Mouse (Mus musculus): ENCODE measurements at regions not wholly inside any gene's neighbourhood (a gene's known extent, or its start where the extent isn't known, plus 50 kb on each side); places are given as distances from the start of the nearest gene placed in this dataset.

DNA sequence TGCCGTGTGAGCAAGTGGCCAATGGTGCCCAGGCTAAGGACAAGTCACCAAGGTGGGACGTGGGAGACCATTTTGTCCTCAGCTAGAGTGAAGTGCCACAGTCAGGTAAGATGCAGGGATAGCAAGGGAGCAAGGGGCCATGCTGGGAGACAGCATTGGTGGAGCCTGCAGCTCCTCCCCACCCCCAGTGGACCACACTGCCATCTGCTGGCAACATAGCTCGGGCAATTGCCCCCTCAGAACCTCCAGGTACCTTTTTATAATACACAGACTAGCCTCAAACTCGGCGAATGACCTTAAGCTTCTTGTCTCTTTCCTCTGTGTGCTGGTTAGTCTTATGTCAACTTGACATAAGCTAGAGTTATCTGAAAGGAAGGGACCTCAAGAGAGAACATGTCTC lies 293.4 kb downstream of the Fut8 start:
- H3ac ChIP-seq (ENCODE audit: control insufficient read depth, insufficient read length, low read depth): no peak overlapping the region
- peaks cover 10% of the 10 kb centered on the region for H3K27me3 ChIP-seq (ENCODE audit: control insufficient read depth, insufficient read depth, insufficient read length)
- no peak for TF ChIP-seq MAX (IDR thresholded peaks at IDR 0.05)
- TF ChIP-seq CTCF (IDR thresholded peaks at IDR 0.05; ENCODE audit: control insufficient read depth, insufficient read depth, insufficient read length): peak; percentile 35
- TF ChIP-seq USF1 (IDR thresholded peaks at IDR 0.05; ENCODE audit: low read depth): no peak
- no peak overlapping the region for H3K4me3 ChIP-seq (ENCODE audit: insufficient read depth, poor library complexity, severe bottlenecking)
- no peaks in the 10 kb centered on the region for H3K36me3 ChIP-seq (ENCODE audit: control insufficient read depth, insufficient read depth)
- H3K79me3 ChIP-seq (ENCODE audit: low read depth): no peaks in the 10 kb centered on the region
- no peaks in the 10 kb centered on the region for H3K79me2 ChIP-seq (ENCODE audit: control insufficient read depth, insufficient read depth)

DNA sequence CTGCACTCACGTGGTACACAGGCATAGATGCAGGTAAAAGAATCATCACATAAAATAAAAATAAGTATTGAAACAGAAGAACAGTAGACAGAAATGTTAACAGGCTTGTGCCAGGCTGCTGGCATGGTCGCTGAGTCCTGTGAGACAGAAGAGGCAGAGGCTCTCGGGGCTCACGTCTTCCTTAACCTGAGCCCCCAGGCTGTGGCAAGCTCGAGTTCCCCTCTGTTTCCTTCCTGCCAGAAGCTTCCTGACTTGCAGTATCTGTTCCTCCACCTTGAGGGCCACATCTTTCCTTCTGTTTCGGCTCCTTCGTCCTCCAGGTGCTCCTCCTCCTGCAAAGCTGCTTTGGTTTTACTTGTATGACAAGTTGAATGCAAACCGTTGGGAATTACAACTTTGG lies 294.6 kb downstream of the Fut8 start:
- no peaks in the 10 kb centered on the region for H3K79me3 ChIP-seq (ENCODE audit: low read depth)
- H3K4me3 ChIP-seq (ENCODE audit: insufficient read depth, poor library complexity, severe bottlenecking): no peak overlapping the region
- H3K27me3 ChIP-seq (ENCODE audit: control insufficient read depth, insufficient read depth, insufficient read length): peaks cover 10% of the 10 kb centered on the region
- H3K79me2 ChIP-seq (ENCODE audit: control insufficient read depth, insufficient read depth): no peaks in the 10 kb centered on the region
- H3K36me3 ChIP-seq (ENCODE audit: control insufficient read depth, insufficient read depth): no peaks in the 10 kb centered on the region
- no peak overlapping the region for H3ac ChIP-seq (ENCODE audit: control insufficient read depth, insufficient read length, low read depth)
- no peak for TF ChIP-seq USF1 (IDR thresholded peaks at IDR 0.05; ENCODE audit: low read depth)
- no peak for TF ChIP-seq MAX (IDR thresholded peaks at IDR 0.05)
- no peak for TF ChIP-seq FOSL1 (IDR thresholded peaks at IDR 0.05; ENCODE audit: insufficient read depth, low read length, poor library complexity, severe bottlenecking)
- no peak for TF ChIP-seq CTCF (IDR thresholded peaks at IDR 0.05; ENCODE audit: control insufficient read depth, insufficient read depth, insufficient read length)
- no peak for TF ChIP-seq CEBPB (IDR thresholded peaks at IDR 0.05; ENCODE audit: low read depth)
- no peak for TF ChIP-seq MYOG (IDR thresholded peaks at IDR 0.05; ENCODE audit: control insufficient read depth, extremely low read depth, insufficient read length)
- no peak for TF ChIP-seq MYOD1 (IDR thresholded peaks at IDR 0.05; ENCODE audit: control insufficient read depth, insufficient read length, low read depth)

DNA sequence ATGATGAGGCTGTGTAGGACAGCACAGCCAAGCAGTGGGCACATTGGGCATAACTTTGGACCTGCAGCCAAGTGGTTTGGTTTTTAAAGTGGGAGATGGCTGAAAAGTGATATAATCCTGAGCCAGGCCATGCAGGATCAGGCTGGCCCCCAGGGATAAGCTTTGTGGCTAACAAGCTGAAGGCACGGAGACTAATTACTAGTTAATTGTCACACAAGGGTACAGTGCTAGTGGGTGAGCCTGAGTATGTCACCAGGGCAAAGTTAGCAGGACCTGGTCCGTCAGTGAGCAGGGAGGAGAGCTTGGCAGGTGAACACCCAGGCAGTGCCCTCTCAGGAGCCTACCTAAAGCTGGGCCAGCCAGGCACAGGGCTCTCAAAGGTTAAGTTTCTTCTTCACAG lies 295.7 kb downstream of the Fut8 start:
- H3K79me3 ChIP-seq (ENCODE audit: low read depth): no peaks in the 10 kb centered on the region

GRCm38 (mm10) chr12:77534079-77534478 lies 296.2 kb downstream of the Fut8 start:
- no peaks in the 10 kb centered on the region for H3K79me3 ChIP-seq (ENCODE audit: low read depth)
- no peak overlapping the region for H3ac ChIP-seq (ENCODE audit: control insufficient read depth, insufficient read length, low read depth)
- H3K27me3 ChIP-seq (ENCODE audit: control insufficient read depth, insufficient read depth, insufficient read length): peaks cover 3% of the 10 kb centered on the region
- TF ChIP-seq MYOD1 (IDR thresholded peaks at IDR 0.05; ENCODE audit: control insufficient read depth, insufficient read length, low read depth) (no peak), FOSL1 (IDR thresholded peaks at IDR 0.05; ENCODE audit: insufficient read depth, low read length, poor library complexity, severe bottlenecking) (no peak), MYOG (IDR thresholded peaks at IDR 0.05; ENCODE audit: control insufficient read depth, extremely low read depth, insufficient read length) (no peak), MAX (IDR thresholded peaks at IDR 0.05) (no peak), USF1 (IDR thresholded peaks at IDR 0.05; ENCODE audit: low read depth) (no peak), CTCF (IDR thresholded peaks at IDR 0.05; ENCODE audit: control insufficient read depth, insufficient read depth, insufficient read length) (no peak), CEBPB (IDR thresholded peaks at IDR 0.05; ENCODE audit: low read depth) (no peak)
- no peaks in the 10 kb centered on the region for H3K79me2 ChIP-seq (ENCODE audit: control insufficient read depth, insufficient read depth)
- H3K36me3 ChIP-seq (ENCODE audit: control insufficient read depth, insufficient read depth): no peaks in the 10 kb centered on the region
- no peak overlapping the region for H3K4me3 ChIP-seq (ENCODE audit: insufficient read depth, poor library complexity, severe bottlenecking)

More for the DNA sequence above, 295.7 kb downstream of the Fut8 start:
- Histone ChIP-seq H3K27me3 (ENCODE audit: control insufficient read depth, insufficient read depth, insufficient read length) (peaks cover 6% of the 10 kb centered on the region), H3ac (ENCODE audit: control insufficient read depth, insufficient read length, low read depth) (no peak overlapping the region), H3K79me2 (ENCODE audit: control insufficient read depth, insufficient read depth) (no peaks in the 10 kb centered on the region), H3K36me3 (ENCODE audit: control insufficient read depth, insufficient read depth) (no peaks in the 10 kb centered on the region), H3K4me3 (ENCODE audit: insufficient read depth, poor library complexity, severe bottlenecking) (no peak overlapping the region)
- no peak for TF ChIP-seq CEBPB (IDR thresholded peaks at IDR 0.05; ENCODE audit: low read depth)
- TF ChIP-seq MYOD1 (IDR thresholded peaks at IDR 0.05; ENCODE audit: control insufficient read depth, insufficient read length, low read depth): no peak
- no peak for TF ChIP-seq MAX (IDR thresholded peaks at IDR 0.05)
- TF ChIP-seq FOSL1 (IDR thresholded peaks at IDR 0.05; ENCODE audit: insufficient read depth, low read length, poor library complexity, severe bottlenecking): no peak

DNA sequence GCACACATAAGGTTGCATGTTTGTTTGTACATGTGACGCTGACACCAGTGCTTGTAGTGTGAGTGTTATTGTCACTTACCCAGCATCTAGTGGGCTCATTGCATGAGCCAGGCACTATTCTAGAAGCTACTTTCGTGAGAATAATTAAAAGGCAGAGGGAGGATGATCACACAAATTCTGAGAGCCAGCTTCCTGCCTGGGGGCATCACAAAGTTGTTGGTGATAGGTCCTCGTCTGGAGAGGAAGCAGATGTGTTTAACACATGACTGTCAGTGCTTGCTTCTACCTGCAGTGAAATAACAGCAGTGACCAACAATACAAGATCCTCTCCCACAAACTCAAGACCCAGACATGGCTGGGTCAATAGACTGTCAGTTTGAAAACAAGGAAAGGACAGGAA lies 297.2 kb downstream of the Fut8 start:
- H3K4me3 ChIP-seq (ENCODE audit: insufficient read depth, poor library complexity, severe bottlenecking): no peak overlapping the region
- no peak overlapping the region for H3ac ChIP-seq (ENCODE audit: control insufficient read depth, insufficient read length, low read depth)
- H3K79me3 ChIP-seq (ENCODE audit: low read depth): no peaks in the 10 kb centered on the region
- no peak for TF ChIP-seq USF1 (IDR thresholded peaks at IDR 0.05; ENCODE audit: low read depth)
- TF ChIP-seq MYOG (IDR thresholded peaks at IDR 0.05; ENCODE audit: control insufficient read depth, extremely low read depth, insufficient read length): no peak
- no peak for TF ChIP-seq FOSL1 (IDR thresholded peaks at IDR 0.05; ENCODE audit: insufficient read depth, low read length, poor library complexity, severe bottlenecking)
- no peak for TF ChIP-seq CTCF (IDR thresholded peaks at IDR 0.05; ENCODE audit: control insufficient read depth, insufficient read depth, insufficient read length)
- no peak for TF ChIP-seq MAX (IDR thresholded peaks at IDR 0.05)
- TF ChIP-seq MYOD1 (IDR thresholded peaks at IDR 0.05; ENCODE audit: control insufficient read depth, insufficient read length, low read depth): no peak
- H3K36me3 ChIP-seq (ENCODE audit: control insufficient read depth, insufficient read depth): no peaks in the 10 kb centered on the region
- peaks cover 3% of the 10 kb centered on the region for H3K27me3 ChIP-seq (ENCODE audit: control insufficient read depth, insufficient read depth, insufficient read length)
- no peaks in the 10 kb centered on the region for H3K79me2 ChIP-seq (ENCODE audit: control insufficient read depth, insufficient read depth)

GRCm38 (mm10) chr12:77537139-77537848 lies 299.4 kb downstream of the Fut8 start:
- Histone ChIP-seq H3K27me3 (ENCODE audit: control insufficient read depth, insufficient read depth, insufficient read length) (peaks cover 3% of the 10 kb centered on the region), H3K4me3 (ENCODE audit: insufficient read depth, poor library complexity, severe bottlenecking) (no peak overlapping the region), H3K79me3 (ENCODE audit: low read depth) (no peaks in the 10 kb centered on the region), H3K79me2 (ENCODE audit: control insufficient read depth, insufficient read depth) (no peaks in the 10 kb centered on the region), H3K36me3 (ENCODE audit: control insufficient read depth, insufficient read depth) (no peaks in the 10 kb centered on the region), H3ac (ENCODE audit: control insufficient read depth, insufficient read length, low read depth) (no peak overlapping the region)
- TF ChIP-seq MAX (IDR thresholded peaks at IDR 0.05): no peak
